Mouse (Mus musculus) heart, postnatal 0 days (tissue): ENCODE results near the gene Pcx. TPM values are rescaled to one million over a fixed set of nuclear protein-coding genes. Genes with fewer than 3 reads are reported as not detected.

Experiments used
- ATAC-seq: fragments of 200-750 bp; cut with Nextera tagmentation; 2 replicates; pipeline ENCODE4 v1.8.0; 2017; ENCODE audit warnings: low read depth, moderate number of reproducible peaks, moderate library complexity; ENCODE audit not compliant: insufficient read depth
- DNase-seq: peaks from one replicate; pipeline ENCODE4 v3.0.0-alpha.2; 2016; ENCODE audit warnings: low spot score
- H3K27ac ChIP-seq: fragments of 300-500 bp; sonication (generic); 2 replicates; pipeline ENCODE4 v1.5.1; 2014; ENCODE audit warnings: low read depth, mild to moderate bottlenecking
- H3K27me3 ChIP-seq: fragments of 300-500 bp; sonication (generic); 2 replicates; pipeline ENCODE4 v1.6.1; 2014; ENCODE audit warnings: low read length, mixed read lengths; ENCODE audit not compliant: control insufficient read depth, insufficient read depth
- H3K36me3 ChIP-seq: fragments of 300-500 bp; sonication (generic); replicated peaks from 2 replicates; pipeline ENCODE4 v1.6.1; 2014; ENCODE audit warnings: low read length, mixed read lengths; ENCODE audit not compliant: control insufficient read depth, insufficient read depth
- H3K4me1 ChIP-seq: fragments of 300-500 bp; sonication (generic); 2 replicates; pipeline ENCODE4 v1.6.1; 2014; ENCODE audit warnings: antibody characterized with exemption; ENCODE audit not compliant: control insufficient read depth, insufficient read depth
- H3K4me2 ChIP-seq: fragments of 300-500 bp; sonication (generic); 2 replicates; pipeline ENCODE4 v1.6.1; 2014; ENCODE audit warnings: low read depth, mild to moderate bottlenecking, low read length, moderate library complexity
- H3K4me3 ChIP-seq: fragments of 300-500 bp; sonication (generic); 2 replicates; pipeline ENCODE4 v1.5.1; 2014; ENCODE audit warnings: low read depth, low read length
- H3K9ac ChIP-seq: fragments of 300-500 bp; sonication (generic); replicated peaks from 2 replicates; pipeline ENCODE4 v1.6.1; 2014; ENCODE audit warnings: low read depth, low read length, mixed read lengths
- H3K9me3 ChIP-seq: fragments of 300-500 bp; sonication (generic); replicated peaks from 2 replicates; pipeline ENCODE4 v1.6.1; 2016; ENCODE audit warnings: low read length; ENCODE audit not compliant: control insufficient read depth
- CTCF ChIP-seq: IDR thresholded peaks from 2 replicates; pipeline ENCODE4 v1.5.1; 2016; ENCODE audit warnings: antibody characterized with exemption, control low read depth, low read depth
- EP300 ChIP-seq: IDR thresholded peaks from 2 replicates; pipeline ENCODE4 v1.6.1; 2016; ENCODE audit warnings: antibody characterized with exemption, low read depth
- WGBS: fragments of 180-500 bp; shearing (Covaris S2); extraction: QIAGEN DNeasy Blood & Tissue Kit; methylation state at CpG from one replicate; pipeline ENCODE4 v1.1.7; 2014; 5-methylcytosine and 5-hydroxymethylcytosine counted together
- polyA plus RNA-seq: library from polyadenylated mRNA; unstranded; fragments of >200 nt; fragmentation: Nextera tagmentation; extraction: Ambion mirVana; gene quantifications from 2 replicates; pipeline ENCODE4 v1.2.1, GENCODE M21; 2015
- total RNA-seq: library from RNA; depleted of rRNA; stranded (reverse); fragments of >200 nt; gene quantifications from 2 replicates; pipeline ENCODE4 v1.2.3, GENCODE M21; 2014; ENCODE audit warnings: low replicate concordance

The Pcx gene
- total and polyA plus RNA-seq, 2 experiments from 2014 or later, result 5.2 to 13.8 TPM

DNA sequence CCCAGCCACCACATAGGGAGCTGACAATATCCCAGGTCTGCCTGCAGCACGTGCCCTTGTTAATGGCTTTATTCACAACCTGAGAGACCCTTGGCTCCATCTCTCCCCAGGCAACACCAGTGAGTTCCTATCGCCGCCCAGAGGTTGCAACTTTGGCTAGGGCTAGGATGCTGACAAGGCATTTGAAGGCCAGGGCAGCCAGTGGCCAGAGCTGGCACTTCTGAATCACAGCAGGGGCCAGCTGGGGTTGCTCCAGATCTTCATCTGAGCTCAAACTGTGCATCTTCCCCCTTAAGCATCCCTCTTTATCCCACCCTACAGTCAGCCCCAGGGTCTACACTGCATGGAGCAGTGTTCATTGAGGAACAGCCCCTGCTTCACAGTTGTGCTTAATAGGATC, 35.5 kb upstream of the Pcx start:
- WGBS, result 53% methylated on average over 3 of the region's 3 CpGs
- TF ChIP-seq CTCF, result no peak
- no peak for TF ChIP-seq EP300
- H3K4me3 ChIP-seq, result no peak overlapping the region

DNA sequence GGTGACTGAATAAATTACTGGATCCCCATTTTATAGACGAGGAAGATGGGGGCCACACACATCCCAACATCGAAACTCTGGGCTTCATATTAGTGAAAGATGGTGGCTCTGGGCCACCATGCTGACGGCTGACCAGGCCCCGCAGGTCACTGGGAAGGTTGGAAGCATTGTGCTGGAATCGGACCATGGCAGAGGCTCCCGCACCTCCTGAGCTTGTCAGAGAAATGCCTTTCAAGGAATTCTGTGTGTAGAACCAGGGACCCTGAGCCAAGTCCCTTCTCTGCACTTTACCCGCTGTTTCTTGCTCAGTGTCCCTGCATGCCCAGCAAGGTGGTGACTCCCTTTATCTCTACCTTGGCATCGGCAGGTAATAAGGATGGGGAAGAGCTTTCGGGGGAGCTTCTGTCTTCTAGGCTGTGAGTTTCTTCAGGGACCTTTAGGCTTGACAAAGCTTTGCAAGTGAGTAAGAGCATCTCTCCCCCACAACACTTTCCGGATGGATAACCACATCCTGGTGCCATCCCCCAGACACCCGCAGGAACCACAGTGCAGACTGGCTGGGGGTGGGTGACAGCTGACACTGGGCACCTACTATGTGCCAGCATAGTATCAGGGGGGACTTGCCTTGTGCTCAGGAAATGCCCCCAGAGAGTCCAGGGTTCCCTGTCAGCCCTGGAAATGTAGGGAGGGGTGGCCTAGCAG, 34.9 kb upstream of the Pcx start:
- no peak for ATAC-seq
- H3K9me3 ChIP-seq, result no peaks in the 10 kb centered on the region

More for the DNA sequence above, 35.5 kb upstream of the Pcx start:
- Histone ChIP-seq H3K4me2 (no peak overlapping the region), H3K4me1 (peaks cover 10% of the 10 kb centered on the region), H3K9me3 (no peaks in the 10 kb centered on the region), H3K27me3 (peaks cover 32% of the 10 kb centered on the region), H3K36me3 (no peaks in the 10 kb centered on the region), H3K27ac (no peak overlapping the region), H3K9ac (no peak overlapping the region)
- DNase-seq, result no peak
- ATAC-seq, result no peak

DNA sequence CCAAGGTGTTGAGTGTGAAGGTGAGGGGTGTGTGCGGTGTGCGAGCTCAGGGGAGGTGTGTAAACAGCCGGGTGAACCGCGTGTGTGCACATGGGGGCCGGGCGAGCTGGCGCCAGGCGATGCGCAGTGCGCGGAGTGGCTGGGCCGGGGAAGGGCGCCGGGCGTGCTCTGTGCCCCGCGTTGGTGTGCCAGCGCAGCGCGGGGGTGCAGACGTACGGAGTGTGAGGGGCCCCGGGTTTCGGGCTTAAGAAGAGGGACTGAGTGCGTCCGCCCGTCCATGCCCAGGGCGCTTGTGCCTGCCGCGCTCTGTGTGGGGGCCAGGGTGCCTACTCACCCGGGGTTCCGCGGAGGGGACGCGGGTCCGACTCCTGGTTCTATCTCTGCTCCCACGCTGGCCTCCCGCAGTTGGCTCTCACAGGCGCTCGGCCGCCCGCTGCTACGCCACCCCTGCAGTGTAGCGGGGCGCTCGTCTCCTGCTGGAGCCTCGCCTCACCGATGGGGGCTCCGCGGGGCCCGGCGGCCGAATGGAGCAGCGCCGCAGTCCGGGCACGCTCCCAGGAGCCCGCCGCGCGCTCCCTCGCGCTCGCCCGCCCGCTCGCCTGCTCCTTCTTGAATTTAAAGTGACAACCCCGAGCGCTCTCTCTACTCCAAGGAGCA, 33.5 kb upstream of the Pcx start:
- Histone ChIP-seq H3K9ac (peak overlapping the region; percentile 8; the same call in 1 of the 2 replicates), H3K4me1 (peaks cover 10% of the 10 kb centered on the region), H3K4me3 (peak overlapping the region; percentile 50), H3K4me2 (peak overlapping the region; percentile 96), H3K27me3 (peaks cover 32% of the 10 kb centered on the region), H3K36me3 (no peaks in the 10 kb centered on the region), H3K9me3 (no peaks in the 10 kb centered on the region), H3K27ac (no peak overlapping the region)
- TF ChIP-seq EP300 (no peak), CTCF (no peak)
- DNase-seq (no peak), ATAC-seq (peak; percentile 49)
- WGBS, result 1% methylated on average over 59 of the region's 70 CpGs

More for the DNA sequence above, 34.9 kb upstream of the Pcx start:
- peaks cover 32% of the 10 kb centered on the region for H3K27me3 ChIP-seq
- no peaks in the 10 kb centered on the region for H3K36me3 ChIP-seq
- WGBS, result 72% methylated on average over 11 of the region's 11 CpGs
- no peak overlapping the region for H3K9ac ChIP-seq
- H3K27ac ChIP-seq, result no peak overlapping the region
- DNase-seq, result no peak
- H3K4me1 ChIP-seq, result peaks cover 10% of the 10 kb centered on the region
- H3K4me2 ChIP-seq, result no peak overlapping the region
- H3K4me3 ChIP-seq, result no peak overlapping the region
- TF ChIP-seq CTCF, result no peak
- no peak for TF ChIP-seq EP300

DNA sequence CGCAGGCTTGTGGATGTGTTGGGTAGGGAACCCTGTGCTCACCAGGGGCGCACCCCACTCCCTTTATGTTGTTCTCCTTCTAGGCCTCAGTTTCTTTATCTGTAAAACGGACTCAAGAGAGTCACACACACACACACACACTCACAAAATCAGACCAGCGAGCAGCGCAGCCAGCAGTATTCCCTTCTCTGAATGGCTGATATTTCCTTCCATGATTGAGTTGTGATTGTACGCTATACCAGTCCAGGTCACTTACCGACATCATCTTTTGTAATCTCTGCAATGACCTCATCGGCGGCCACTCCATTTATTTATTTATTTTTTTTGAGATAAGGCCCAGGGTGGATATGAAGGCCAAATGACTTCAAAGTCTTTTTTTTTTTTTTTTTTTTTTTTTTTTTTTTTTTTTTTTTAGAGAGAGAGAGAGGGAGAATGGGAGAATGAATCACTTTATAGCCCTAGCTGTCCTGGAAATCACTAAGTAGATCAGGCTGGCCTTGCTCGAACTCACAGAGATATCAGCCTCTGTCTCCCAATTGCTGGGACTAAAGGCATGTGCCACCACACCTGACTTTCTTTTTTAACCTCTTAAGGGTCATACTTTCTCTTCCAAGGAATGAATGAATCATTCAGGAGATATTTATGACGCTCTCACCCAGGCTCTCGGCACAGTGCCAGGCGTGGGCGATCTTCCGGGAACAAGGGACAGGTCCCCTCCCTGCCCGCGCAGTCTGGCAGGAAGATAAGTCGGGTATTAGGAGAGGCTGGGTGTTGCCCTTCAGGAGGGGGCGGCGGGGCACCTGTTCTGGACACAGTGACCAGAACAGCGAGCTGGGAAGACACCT, 32.7 kb upstream of the Pcx start, which contains the start of gene Syt12:
TSS of gene Syt12 (minus strand) at position 103 of the 845 bp plus-strand sequence.
- no peak for DNase-seq
- peaks cover 32% of the 10 kb centered on the region for H3K27me3 ChIP-seq
- H3K27ac ChIP-seq, result no peak within 1 kb of the TSS
- H3K4me2 ChIP-seq, result peak within 1 kb of the TSS; percentile 96
- 7% methylated on average over 21 of the region's 21 CpGs for WGBS
- H3K9me3 ChIP-seq, result no peaks in the 10 kb centered on the region
- H3K36me3 ChIP-seq, result no peaks in the 10 kb centered on the region
- TF ChIP-seq CTCF (no peak), EP300 (no peak)
- peak; percentile 34; the same call in 1 of the 2 replicates for ATAC-seq
- peak within 1 kb of the TSS; percentile 50 for H3K4me3 ChIP-seq
- peak within 1 kb of the TSS; percentile 8; the same call in 1 of the 2 replicates for H3K9ac ChIP-seq
- peaks cover 10% of the 10 kb centered on the region for H3K4me1 ChIP-seq

DNA sequence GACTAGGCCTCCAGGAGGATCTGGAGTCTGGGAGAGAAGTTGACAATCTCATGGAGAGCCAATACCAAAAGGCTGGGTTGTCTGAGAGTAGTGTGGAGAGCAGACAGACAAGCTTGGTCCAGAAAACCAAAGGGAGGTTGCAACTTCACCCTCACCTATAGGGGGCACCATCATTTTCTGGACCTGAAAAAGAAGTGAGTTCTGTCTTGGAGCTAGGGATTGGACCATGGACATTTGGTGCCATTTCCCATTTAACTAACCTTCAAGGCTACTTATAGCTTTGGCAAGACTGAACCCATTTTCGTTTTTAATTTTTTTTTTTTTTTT, 32.1 kb upstream of the Pcx start:
- WGBS, result 35% methylated on average over 1 of the region's 1 CpGs
- ATAC-seq, result no peak

More for the DNA sequence above, 32.1 kb upstream of the Pcx start:
- peak overlapping the region; percentile 46 for H3K4me2 ChIP-seq
- DNase-seq, result peak; percentile 43
- TF ChIP-seq CTCF (peak; percentile 30; the same call in 1 of the 2 replicates), EP300 (no peak)
- H3K9me3 ChIP-seq, result no peaks in the 10 kb centered on the region
- H3K27ac ChIP-seq, result no peak overlapping the region
- no peak overlapping the region for H3K9ac ChIP-seq
- peaks cover 32% of the 10 kb centered on the region for H3K27me3 ChIP-seq
- peaks cover 10% of the 10 kb centered on the region for H3K4me1 ChIP-seq
- peak overlapping the region; percentile 7; the same call in 1 of the 2 replicates for H3K4me3 ChIP-seq
- no peaks in the 10 kb centered on the region for H3K36me3 ChIP-seq
